Mouse (Mus musculus) embryo, embryonic 11 days (tissue): ENCODE results near the gene Fbxo28.
"Not testable (repeated sequence)": the region's sequence is repeated elsewhere in the genome, so short reads cannot be mapped to it uniquely, and the experiment has no call there.

ENCODE experiments used
- DNase-seq: peaks from one replicate; pipeline ENCODE4 v3.0.0-alpha.2; 2015

Fbxo28 gene

DNA sequence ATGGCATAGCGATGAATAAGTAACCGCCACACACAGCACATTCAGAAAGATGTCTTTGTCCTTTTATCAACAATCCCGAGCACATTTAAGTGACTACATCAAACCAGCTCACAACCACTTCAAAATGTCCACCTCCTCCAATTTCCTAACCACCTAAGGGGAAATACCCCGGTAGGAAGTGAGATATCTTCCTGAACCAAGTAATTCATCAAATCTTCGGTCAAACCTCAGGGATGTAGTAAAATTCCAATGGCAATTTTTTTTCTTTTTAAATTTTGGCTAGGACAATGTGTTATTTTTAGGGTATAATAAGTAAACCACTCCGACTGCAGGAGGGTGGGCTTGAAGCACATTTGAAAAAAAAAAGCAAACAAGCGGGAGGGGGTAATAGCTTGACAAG lies 1.1 kb downstream of the Fbxo28 start:
- no peak for DNase-seq

DNA sequence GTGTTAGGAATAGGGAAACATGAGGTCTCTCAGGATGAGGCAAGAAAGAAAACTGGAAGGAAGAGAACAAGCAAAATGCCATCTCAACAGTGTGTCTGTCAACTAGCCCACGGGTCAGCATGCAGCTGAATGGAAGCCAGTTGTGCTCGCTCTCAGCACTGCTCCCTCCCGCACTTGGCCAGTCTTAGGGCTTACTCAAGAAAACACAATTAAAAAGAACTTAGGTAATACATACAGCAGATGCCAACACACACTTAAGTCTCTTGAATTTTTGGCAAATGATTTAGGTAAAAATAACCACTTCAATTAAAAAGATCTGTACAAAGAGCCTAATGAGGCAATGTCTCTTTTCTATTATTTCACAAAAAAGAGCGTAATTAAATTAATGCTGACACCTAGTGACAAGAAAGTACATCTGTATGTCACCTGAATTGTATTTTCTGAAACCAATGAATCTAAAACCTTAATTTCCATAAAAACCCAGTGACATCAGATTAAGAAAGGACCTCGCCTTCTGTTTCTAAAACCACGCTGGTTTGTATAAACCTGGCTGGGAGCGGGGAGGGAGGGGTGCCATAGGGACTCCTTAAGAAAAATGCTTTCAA lies 2.4 kb downstream of the Fbxo28 start:
- no peak for DNase-seq

DNA sequence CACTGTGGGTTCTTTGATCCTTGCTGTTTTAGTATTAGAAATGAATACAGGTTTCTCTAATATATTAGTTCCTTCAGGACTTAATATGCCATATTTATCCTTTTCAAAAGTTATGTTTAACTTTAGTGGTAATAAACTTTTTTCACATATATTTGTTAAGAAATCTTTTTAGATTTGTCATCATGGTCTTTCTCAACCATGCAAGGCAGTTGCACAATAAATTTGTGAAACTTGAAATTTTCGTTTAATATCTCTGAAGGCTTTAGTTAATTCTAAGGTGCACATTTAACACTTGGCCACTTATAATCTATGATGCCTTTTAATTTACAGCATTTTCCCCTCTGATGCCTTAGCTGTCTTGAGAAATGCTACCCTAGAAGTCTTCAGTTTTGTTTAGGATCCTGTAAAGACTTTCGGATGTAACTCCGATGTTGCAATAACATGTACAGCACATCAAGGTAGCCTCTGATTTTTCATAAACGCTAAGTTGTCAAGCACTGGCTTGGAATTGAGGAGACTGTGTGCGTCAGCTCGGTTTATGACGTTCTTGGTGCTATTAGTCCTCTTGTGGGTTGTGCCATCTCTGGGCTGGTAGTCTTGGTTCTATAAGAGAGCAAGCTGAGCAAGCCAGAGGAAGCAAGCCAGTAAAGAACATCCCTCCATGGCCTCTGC lies 7.5 kb downstream of the Fbxo28 start:
- no peak for DNase-seq

DNA sequence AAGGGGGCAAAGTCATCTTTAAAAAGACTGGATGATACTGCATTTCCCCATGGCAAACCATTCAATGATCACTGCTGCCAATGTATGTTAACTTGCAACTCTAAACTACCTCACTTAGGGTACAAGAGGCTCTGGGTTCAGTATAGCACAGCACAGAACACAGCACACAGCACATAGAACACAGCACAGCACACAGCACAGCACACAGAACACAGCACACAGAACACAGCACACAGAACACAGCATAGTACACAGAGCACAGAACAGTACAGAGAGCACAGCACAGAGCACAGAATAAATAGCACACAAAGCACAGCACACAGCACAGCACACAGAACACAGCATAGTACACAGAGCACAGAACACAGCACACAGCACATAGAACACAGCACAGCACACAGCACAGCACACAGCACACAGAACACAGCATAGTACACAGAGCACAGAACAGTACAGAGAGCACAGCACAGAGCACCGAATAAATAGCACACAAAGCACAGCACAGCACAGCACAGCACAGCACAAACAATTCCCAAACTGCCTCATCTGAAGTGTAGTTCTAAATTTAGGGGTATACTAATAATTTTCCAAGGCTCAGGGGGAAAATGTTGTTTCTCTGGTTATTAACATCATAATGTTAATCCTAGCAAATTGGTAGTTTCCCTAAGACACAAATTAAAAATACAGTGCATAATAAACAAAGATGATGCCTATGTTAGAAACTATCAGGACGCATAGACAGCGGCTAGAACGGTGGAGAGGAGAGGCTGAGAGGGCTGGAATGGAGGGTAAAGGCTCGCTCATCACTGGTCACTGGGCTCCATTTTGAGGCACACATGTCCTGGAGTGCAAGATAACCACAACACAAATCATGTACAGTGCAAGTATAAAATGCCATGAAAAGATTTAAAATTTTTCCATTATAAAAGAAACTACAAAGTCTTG lies 9.1 kb downstream of the Fbxo28 start:
- no peak for DNase-seq

DNA sequence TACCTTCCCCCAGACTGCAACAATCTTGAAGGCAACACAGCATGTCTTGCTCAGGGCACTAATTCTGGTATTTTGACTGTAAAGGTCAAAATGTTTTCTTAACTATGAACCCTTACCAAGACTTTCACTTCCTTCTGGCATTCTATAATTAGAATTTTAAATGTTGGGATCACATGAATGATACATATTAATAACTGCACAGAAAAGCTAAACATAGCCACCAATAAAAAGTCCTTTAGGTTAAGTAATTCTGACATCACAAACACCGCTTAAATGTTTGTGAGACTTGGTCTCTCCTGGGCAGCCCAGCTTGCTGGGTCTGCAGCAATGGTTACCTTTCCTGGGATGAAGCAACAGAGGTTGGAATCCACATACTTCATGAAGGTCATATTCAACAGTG lies 15.5 kb downstream of the Fbxo28 start:
- DNase-seq = no peak

DNA sequence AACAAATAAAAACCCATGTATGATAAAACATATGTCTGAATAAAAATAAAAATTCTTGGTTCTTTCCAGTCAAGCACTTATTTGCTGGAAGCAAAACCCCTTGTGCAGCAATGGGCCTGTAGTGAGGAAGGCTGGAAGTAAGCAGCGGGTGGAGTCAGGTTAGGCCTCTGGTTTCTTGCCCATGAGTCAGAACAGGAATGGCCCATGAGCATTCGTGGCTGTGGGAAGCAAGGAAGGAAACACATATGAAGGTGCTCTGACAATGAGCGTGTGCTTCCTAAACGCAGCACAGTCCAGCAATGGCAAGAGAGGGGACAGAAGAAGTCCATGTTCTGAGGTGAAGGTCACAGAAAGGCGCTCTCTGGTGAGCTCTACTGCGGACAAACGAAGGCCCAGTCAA lies 16.9 kb downstream of the Fbxo28 start:
- no peak for DNase-seq

DNA sequence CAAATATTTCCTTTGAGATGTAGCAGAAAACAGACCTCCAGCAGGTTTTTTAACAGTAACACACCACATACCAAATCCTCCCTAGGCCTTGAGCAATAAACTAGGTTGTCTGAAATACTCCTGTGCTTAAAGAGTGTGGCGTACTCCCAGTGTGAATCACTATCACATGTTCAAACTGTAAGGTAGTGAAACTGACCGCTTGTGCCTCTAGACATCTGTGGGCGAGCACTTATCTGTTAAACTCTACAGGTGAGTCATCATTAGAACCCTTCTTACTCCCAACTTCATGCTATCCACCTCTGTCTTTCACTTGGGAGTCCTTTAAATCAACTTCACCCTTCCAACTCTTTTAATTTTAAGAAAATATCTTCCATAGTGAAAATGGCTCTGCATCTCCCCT lies 18.3 kb downstream of the Fbxo28 start:
- DNase-seq = no peak

DNA sequence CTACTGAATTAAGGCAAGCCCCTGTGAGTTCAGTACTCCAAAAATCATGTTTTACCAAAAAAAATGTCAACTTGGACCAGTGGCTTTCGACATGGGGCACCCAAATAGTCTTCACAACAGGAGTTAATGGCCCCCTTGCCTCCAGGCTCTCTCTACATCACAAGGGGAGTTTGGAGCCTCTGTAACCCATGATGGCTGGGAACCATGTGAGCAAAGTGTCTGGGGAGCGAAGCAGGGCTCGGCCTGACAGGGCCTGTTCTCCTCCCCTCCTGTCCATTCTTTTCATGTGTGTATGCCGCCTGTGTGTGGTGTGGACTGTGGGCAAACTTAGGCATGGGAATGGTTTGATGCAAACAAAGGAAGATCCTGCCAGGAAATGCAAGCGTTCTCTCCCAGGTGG lies 27.2 kb downstream of the Fbxo28 start:
- DNase-seq = no peak

DNA sequence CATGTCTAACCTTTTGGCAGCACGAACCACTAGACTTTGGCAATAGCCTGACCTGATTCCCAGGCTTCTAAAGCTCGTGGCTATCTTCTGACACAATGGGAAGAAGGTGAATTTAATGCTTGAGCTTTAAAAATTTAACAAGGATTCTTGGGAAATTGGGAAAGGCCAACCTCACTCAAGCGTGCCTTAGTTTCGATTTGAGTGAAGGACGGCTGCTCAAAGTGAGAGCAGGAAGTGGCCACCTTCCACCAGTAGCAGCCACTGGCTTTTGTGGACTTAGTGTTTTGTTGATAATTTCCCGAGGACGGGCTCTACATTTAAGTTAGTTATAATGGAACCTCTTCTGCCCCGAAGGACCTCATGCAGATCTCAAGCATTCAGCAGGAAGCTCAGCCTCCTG lies 28.2 kb downstream of the Fbxo28 start:
- DNase-seq = no peak

DNA sequence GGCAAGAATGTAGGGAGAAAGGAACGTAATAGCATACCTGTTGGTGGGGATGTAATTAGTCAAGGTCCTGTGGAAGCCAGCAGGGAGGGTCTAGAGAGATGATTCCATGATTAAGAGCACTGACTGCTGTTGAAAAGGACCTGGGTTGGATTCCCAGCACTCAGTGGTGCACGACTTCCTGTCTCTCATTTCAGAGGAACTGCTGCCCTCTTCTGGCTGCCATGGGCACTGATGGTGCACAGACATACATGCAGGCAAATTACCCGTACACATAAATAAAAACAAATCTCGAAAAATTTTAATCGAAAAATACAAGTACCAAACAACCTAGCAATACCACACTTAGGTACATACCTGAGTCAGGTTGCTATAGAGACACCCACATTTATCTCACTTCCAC lies 30.1 kb downstream of the Fbxo28 start:
- no peak for DNase-seq

DNA sequence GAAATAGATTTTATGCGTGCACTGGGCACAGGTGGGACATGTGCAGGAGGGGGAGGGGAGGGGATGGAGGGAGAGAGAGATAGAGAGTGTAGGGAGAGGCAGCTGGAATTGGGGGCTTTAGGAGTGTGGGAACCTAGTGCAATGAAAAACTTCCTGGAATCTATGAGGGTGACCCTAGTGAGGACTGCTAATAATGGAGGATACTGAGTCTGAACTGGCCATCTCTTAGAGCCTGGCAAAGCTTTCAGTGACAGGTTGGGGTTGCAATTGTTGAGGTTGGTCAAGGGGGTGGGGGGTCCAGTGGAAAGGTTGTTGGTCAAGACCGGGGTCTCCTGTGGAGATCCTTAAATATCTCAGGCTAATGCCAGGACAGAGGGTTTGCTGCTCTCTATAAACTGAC lies 31.1 kb downstream of the Fbxo28 start:
- DNase-seq = no peak

DNA sequence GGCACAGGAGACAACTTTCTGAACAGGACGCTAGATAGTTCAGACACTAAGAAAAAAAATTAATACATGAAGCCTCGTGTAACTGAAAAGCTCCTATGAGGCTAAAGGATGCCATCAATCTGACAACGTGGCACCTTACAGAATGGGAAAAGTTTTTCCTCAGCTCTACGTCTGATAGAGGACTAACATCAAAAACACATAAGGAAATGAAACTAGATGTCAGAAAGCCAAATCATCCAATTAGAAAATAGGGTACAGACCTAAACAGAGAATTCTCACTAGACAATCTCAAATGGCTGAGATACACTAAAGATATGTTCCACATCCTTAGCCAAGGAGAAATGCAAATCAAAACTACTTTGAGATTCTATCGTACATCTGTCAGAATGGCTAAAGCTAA lies 32.0 kb downstream of the Fbxo28 start:
- DNase-seq = no peak

DNA sequence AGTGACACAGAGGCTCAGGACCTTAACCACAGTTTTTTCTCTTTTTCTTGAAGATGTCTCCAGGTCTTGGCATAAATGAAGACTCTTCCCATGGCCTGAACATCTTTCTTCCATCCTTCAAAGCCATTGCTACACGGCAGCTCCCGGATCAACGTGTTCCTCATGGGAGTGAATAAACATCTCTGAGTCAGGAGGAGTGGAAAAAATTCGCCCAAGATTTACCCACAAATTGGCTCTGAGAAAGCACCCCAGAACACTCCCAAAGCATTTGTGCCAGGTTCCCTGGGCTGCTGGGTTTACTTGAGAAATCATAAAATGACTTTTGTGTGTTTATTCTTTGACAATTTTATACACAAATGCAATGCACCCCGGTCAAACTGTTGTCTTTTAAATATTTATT lies 38.5 kb downstream of the Fbxo28 start:
- DNase-seq = no peak

DNA sequence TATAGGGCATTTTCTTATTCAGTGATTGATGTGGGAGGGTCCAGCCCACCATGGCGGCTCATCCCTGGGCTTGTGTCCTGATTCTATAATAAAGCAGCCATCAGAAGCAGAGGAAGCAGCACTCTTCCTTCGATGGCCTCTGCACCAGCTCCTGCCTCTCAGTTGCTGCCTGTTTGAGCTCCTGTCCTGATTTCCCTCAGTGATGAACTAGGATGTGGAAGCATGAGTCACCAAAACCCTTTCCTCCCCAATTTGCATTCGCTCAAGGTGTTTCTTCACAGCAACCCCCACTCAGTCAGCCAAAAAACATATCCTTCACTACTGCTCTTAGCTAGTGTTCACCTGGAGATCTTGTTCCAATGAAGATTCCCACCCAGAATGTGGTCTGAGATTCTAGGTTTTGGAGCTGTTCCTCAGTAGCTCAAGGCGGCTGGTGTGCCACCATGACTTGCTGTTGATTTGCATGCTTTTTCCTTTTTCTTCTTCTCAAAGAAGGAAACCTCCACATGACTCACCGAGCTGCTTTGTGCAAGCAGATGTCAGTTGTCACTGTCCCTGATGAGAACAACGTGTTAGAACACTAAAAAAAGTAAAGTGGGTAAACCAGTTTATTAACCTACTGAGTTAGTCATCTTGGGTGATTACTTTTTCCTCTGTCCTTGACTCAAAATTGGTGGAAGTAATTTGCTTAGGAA lies 39.1 kb downstream of the Fbxo28 start:
- DNase-seq = no peak

DNA sequence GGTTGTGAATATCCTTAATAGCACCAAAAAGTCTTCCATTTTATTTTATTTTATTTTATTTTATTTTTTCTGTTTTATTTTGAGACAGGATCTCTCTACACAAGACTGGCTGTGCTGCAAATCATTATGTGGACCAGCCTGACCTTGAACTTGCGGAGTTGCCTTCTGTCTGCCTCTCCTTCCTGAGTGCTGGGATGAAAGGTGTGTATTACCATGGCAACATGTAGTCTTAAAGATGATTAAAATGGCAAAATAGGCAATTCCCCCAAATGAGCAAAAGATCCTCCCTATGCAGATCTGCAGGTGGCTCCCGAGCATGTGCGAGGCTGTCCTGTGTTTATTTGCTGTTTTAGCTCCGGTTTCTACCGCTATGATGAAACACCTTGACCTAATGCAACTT lies 43.6 kb downstream of the Fbxo28 start:
- DNase-seq = no peak

DNA sequence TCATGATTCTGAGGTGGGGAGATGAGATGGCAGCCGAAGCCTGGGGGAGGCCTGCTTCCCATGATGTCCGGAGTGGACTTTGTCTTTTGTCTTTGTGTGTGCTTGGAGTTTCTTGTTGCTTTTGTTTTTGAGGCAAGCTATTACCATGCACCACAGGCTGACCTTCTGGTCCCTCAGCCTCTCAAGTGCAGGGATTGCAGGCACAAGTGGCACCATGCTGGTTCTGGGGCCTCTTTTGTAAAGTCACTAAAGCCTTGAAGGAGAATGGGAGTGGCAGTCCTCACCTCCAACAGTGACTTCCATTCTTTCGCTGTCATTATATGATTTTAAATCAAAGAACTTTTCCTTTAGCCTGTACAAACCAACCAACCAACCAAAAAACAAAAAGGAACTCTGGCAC lies 44.2 kb downstream of the Fbxo28 start:
- no peak for DNase-seq

DNA sequence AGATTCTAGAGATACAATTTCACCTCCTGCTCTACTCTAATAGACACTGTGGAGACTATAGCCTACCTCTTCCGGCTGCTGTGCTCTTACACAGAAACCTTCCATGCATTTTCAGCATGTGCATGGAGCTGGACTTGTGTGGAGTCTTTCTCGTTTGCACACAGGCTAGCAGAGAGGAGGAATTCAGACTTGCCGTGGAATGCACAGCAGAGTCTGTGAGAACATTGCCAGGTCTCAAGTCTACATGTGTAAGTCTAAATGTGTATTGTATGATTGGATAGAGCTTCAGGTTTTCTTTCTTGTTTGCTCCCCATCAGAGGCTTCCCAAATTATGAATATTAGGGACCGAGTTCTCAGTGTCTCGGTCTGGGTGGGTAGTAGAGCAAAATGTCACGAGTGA lies 44.6 kb downstream of the Fbxo28 start:
- no peak for DNase-seq

DNA sequence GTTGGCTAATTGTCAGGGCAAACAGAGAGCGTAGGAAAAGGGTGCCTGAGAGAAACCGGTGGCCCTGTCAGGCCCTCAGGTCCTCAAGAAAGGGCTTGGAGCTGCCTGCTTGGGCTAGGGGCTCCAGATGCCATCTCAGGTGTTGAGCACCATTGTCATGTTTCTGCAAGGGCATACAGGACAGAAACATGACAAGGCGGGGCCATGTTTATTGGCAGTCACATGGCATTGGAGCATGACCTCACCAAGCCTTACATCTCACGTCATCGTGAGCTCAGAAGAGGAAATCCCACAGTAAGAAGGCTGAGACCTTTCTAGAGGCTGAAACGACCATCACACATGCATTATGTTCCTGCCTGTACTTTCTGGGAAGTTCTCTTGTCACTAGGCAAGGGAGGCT lies 45.3 kb downstream of the Fbxo28 start:
- DNase-seq = no peak

DNA sequence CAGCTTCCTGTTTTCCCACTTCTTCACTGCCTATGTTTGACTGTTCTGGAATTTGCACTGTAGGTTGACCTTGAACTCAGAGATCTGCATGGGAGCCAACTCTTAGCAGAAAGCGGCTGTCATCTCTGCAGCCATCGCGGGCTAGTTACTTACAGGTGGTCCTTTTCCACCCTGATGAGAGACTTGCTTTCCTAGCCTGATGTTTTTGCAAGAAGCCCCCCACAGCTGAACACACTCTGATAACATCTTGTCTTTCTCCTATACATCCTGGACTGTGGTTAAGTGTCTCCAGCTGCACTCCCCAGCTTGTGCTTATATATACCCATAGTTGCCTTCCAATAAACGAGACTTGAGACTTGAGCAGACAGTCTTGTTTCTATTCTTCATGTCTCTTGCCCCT lies 49.1 kb downstream of the Fbxo28 start:
- DNase-seq = no peak

DNA sequence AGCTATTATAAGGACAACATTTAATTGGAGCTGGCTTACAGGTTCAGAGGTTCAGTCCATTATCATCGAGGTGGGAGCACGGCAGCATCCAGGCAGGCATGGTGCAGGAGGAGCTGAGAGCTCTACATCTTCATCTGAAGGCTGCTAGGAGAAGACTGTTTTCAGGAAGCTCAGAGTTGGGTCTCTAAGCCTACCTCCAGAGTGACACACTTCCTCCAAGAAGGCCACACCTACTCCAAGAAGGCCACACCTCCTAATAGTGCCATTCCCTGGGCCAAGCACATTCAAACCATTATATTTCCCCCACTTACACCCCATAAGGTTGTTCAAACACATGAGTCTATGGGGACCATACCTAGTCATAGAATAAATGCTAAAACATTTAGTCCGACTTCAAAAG lies 50.7 kb downstream of the Fbxo28 start:
- DNase-seq = not testable (repeated sequence)

DNA sequence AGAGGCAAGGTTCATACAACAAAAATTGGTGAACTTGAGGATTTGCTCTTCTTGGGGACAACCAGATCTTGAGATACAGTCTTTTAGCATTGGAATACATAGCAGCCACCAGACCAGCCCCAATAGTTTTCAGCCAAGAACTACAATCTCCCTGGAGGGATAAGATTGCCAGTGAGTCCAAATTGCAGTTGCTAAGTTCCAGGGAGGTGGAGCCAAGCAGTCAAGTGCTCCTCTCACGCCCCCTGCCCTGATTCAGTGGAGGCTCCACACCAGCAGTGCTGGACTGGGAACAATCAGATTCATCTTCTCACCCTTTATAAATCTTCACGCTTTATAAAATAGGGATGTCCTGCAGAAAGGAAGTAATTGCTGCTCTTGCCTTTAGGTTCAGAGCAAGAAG lies 51.6 kb downstream of the Fbxo28 start:
- no peak for DNase-seq

DNA sequence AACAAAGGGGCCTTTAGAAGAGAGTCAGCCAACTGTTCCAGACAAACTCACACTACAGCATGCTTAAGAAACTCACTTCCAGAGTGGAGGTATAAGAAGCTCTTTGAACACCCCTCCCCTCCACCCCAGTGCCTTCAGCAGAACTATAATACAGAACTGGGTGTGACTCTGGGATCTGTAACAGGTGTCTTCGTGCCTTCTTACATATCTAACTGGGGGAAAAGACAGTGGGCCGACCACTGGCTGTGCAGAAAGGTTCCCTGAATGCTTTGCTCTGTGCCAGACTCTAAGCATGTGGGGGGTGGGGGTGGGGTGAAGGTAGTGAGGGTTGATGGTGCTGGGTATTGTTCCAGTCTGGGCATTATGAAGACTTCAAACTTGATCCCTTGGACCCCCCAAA lies 52.8 kb downstream of the Fbxo28 start:
- DNase-seq = no peak

DNA sequence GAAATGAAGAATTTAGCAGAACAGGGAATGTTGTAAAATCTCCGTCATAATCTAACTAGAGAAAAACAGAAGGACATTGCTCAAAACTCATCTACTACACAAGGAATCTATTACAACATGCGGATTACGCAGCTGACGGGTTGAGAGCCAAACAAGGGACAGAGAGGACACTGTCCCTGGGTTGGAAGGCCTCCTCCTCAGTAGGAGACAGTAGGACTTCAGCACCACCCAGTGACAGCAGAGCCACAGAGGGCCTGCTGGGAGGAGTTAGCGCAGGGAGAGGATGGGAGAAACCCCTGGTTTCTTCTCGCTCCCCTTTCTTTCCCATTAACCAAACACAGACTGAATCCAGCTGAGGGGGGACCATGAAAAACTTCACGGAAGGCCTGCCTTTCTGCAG lies 53.6 kb downstream of the Fbxo28 start:
- DNase-seq = no peak

DNA sequence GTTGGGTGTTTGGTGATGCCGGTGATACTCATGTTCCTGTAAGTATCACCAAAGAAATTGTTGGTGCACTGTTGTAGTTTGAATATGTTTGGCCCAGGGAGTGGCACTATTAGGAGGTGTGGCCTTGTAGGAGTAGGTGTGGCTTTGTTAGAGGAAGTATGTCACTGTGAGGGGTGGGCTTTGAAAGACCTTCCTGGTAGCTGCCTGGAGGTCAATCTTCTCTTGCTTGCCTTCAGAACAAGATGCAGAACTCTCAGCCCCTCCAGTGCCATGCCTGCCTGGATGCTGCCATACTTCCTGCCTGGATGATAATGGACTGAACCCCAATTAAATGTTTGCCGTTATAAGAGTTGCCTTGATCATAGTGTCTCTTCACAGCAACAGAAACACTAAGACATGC lies 56.6 kb downstream of the Fbxo28 start:
- no peak for DNase-seq
